Mouse (Mus musculus) left cerebral cortex, adult 2 months (tissue): ENCODE measurements at regions not wholly inside any gene's neighbourhood (a gene's known extent, or its start where the extent isn't known, plus 50 kb on each side); places are given as distances from the start of the nearest gene placed in this dataset.

Experiments
- DNase-seq, 2 experiments: peaks; one replicate each; pipeline ENCODE4 v3.0.0; 2021 to 2022; ENCODE audit warnings: low spot score in 2 of 2, mixed read lengths in 1 of 2; ENCODE audit errors: extremely low spot score in 1 of 2
- H3K27ac ChIP-seq: fragments of 200-600 bp; 2 replicates; pipeline ENCODE4 v1.8.1; 2022
- H3K4me3 ChIP-seq: fragments of 200-600 bp; 2 replicates; pipeline ENCODE4 v1.8.1; 2022
- CTCF ChIP-seq: fragments of 200-600 bp; IDR thresholded peaks from 2 replicates; pipeline ENCODE4 v1.8.1; 2022; ENCODE audit warnings: antibody characterized with exemption, mild to moderate bottlenecking, moderate library complexity
- intact Hi-C: fragments of 180-260 bp; cut with DNase I; formaldehyde crosslinking; loops from one replicate; pipeline ENCODE4 v1.15.1; 2025

- TF ChIP-seq CTCF, result no peak
- intact Hi-C loops, result no loop called here
- Histone ChIP-seq H3K4me3 (no peak overlapping the region), H3K27ac (no peak overlapping the region)
- no peak for DNase-seq
These were observed 131.5 kb upstream of the Sp4 start for GRCm38 (mm10) chr12:118432703-118433102.

- no peak for DNase-seq
- Histone ChIP-seq H3K27ac (no peak overlapping the region), H3K4me3 (no peak overlapping the region)
- TF ChIP-seq CTCF, result no peak
- intact Hi-C loops, result no loop called here
These were observed 127.1 kb upstream of the Sp4 start for GRCm38 (mm10) chr12:118428384-118428783.

- no peak for TF ChIP-seq CTCF
- no peak overlapping the region for H3K27ac ChIP-seq
- no peak for DNase-seq
- no peak overlapping the region for H3K4me3 ChIP-seq
- intact Hi-C loops, result no loop called here
These were observed 114.7 kb upstream of the Sp4 start for GRCm38 (mm10) chr12:118415956-118416355.

GRCm38 (mm10) chr12:118411767-118412430 is 110.7 kb upstream of the Sp4 start:
- TF ChIP-seq CTCF, result no peak
- Histone ChIP-seq H3K4me3 (no peak overlapping the region), H3K27ac (no peak overlapping the region)
- intact Hi-C loops, result no loop called here
- no peak for DNase-seq

GRCm38 (mm10) chr12:118410917-118411316 is 109.7 kb upstream of the Sp4 start:
- TF ChIP-seq CTCF, result no peak
- Histone ChIP-seq H3K4me3 (no peak overlapping the region), H3K27ac (no peak overlapping the region)
- DNase-seq, result no peak
- intact Hi-C loops, result no loop called here

- DNase-seq, result no peak
These were observed 103.9 kb upstream of the Sp4 start for GRCm38 (mm10) chr12:118405135-118405534.

GRCm38 (mm10) chr12:118404171-118404570 is 102.9 kb upstream of the Sp4 start:
- TF ChIP-seq CTCF, result no peak
- no peak for DNase-seq
- intact Hi-C loops, result no loop called here
- no peak overlapping the region for H3K27ac ChIP-seq
- no peak overlapping the region for H3K4me3 ChIP-seq

More at GRCm38 (mm10) chr12:118405135-118405534, 103.9 kb upstream of the Sp4 start:
- no peak for TF ChIP-seq CTCF
- Histone ChIP-seq H3K27ac (no peak overlapping the region), H3K4me3 (no peak overlapping the region)
- intact Hi-C loops, result no loop called here

GRCm38 (mm10) chr12:118403519-118404087 is 102.4 kb upstream of the Sp4 start:
- H3K4me3 ChIP-seq, result no peak overlapping the region
- no peak for TF ChIP-seq CTCF
- no peak for DNase-seq
- H3K27ac ChIP-seq, result no peak overlapping the region
- intact Hi-C loops, result no loop called here

- intact Hi-C loops, result no loop called here
These were observed 100.1 kb upstream of the Sp4 start for GRCm38 (mm10) chr12:118401377-118401776.

GRCm38 (mm10) chr12:118391654-118392053 is 90.4 kb upstream of the Sp4 start:
- Histone ChIP-seq H3K27ac (no peak overlapping the region), H3K4me3 (no peak overlapping the region)
- no peak for TF ChIP-seq CTCF
- no peak for DNase-seq
- intact Hi-C loops, result no loop called here

More at GRCm38 (mm10) chr12:118401377-118401776, 100.1 kb upstream of the Sp4 start:
- H3K4me3 ChIP-seq, result no peak overlapping the region
- no peak overlapping the region for H3K27ac ChIP-seq
- no peak for TF ChIP-seq CTCF
- no peak for DNase-seq

- DNase-seq, result no peak
- intact Hi-C loops, result no loop called here
- no peak overlapping the region for H3K4me3 ChIP-seq
- TF ChIP-seq CTCF, result no peak
- H3K27ac ChIP-seq, result no peak overlapping the region
These were observed 79.8 kb upstream of the Sp4 start for GRCm38 (mm10) chr12:118381013-118381412.

GRCm38 (mm10) chr12:118377898-118378297 is 76.7 kb upstream of the Sp4 start:
- DNase-seq, result no peak
- Histone ChIP-seq H3K27ac (no peak overlapping the region), H3K4me3 (no peak overlapping the region)
- TF ChIP-seq CTCF, result no peak
- intact Hi-C loops, result no loop called here
